Mouse (Mus musculus): ENCODE results near the gene Spata20. TPM values are rescaled to one million over a fixed set of nuclear protein-coding genes. Genes with fewer than 3 reads are reported as not detected.

Spata20 gene
- polyA plus RNA-seq, 1 experiment = not detected

GRCm38 (mm10) chr11:94466333-94466855 is 19.6 kb downstream of the Spata20 start:
- no peaks in the 10 kb centered on the region for H3K9me3 ChIP-seq (replicated peaks; ENCODE audit: control insufficient read depth, insufficient read depth, low read length, poor library complexity, severe bottlenecking)
- no peaks in the 10 kb centered on the region for H3K4me1 ChIP-seq (ENCODE audit: control insufficient read depth, insufficient read depth, low read length)
- H3K27ac ChIP-seq (ENCODE audit: insufficient read depth, low read length) = no peak overlapping the region
- peaks cover 3% of the 10 kb centered on the region; the same call in 1 of the 2 replicates for H3K27me3 ChIP-seq (ENCODE audit: control insufficient read depth, insufficient read depth, low read length, poor library complexity, severe bottlenecking)
- no peak overlapping the region for H3K4me3 ChIP-seq (ENCODE audit: low read depth, low read length)
- H3K36me3 ChIP-seq (ENCODE audit: control insufficient read depth, insufficient read depth, low read length, poor library complexity, severe bottlenecking) = no peaks in the 10 kb centered on the region
- no peak for TF ChIP-seq EP300 (IDR thresholded peaks at IDR 0.05; ENCODE audit: insufficient read depth, low read depth, low read length)
- TF ChIP-seq POLR2A (IDR thresholded peaks at IDR 0.05; ENCODE audit: insufficient read depth, low read length) = no peak
- TF ChIP-seq CTCF (IDR thresholded peaks at IDR 0.05; ENCODE audit: low read depth, low read length) = no peak
- no peak overlapping the region for H3K9ac ChIP-seq (ENCODE audit: low read depth, poor library complexity, severe bottlenecking)

- Histone ChIP-seq H3K4me3 (ENCODE audit: low read depth, low read length) (no peak overlapping the region), H3K4me1 (ENCODE audit: control insufficient read depth, insufficient read depth, low read length) (no peaks in the 10 kb centered on the region), H3K36me3 (ENCODE audit: control insufficient read depth, insufficient read depth, low read length, poor library complexity, severe bottlenecking) (no peaks in the 10 kb centered on the region), H3K27me3 (ENCODE audit: control insufficient read depth, insufficient read depth, low read length, poor library complexity, severe bottlenecking) (no peaks in the 10 kb centered on the region), H3K27ac (ENCODE audit: insufficient read depth, low read length) (no peak overlapping the region), H3K9me3 (replicated peaks; ENCODE audit: control insufficient read depth, insufficient read depth, low read length, poor library complexity, severe bottlenecking) (no peaks in the 10 kb centered on the region), H3K9ac (ENCODE audit: low read depth, poor library complexity, severe bottlenecking) (no peak overlapping the region)
- TF ChIP-seq CTCF (IDR thresholded peaks at IDR 0.05; ENCODE audit: low read depth, low read length) (no peak), EP300 (IDR thresholded peaks at IDR 0.05; ENCODE audit: insufficient read depth, low read depth, low read length) (no peak), POLR2A (IDR thresholded peaks at IDR 0.05; ENCODE audit: insufficient read depth, low read length) (no peak)
Observed at GRCm38 (mm10) chr11:94464170-94464569, 21.8 kb downstream of the Spata20 start.

GRCm38 (mm10) chr11:94461856-94462255 is 24.1 kb downstream of the Spata20 start:
- Histone ChIP-seq H3K9ac (ENCODE audit: low read depth, poor library complexity, severe bottlenecking) (no peak overlapping the region), H3K4me1 (ENCODE audit: control insufficient read depth, insufficient read depth, low read length) (no peaks in the 10 kb centered on the region), H3K27ac (ENCODE audit: insufficient read depth, low read length) (no peak overlapping the region), H3K9me3 (replicated peaks; ENCODE audit: control insufficient read depth, insufficient read depth, low read length, poor library complexity, severe bottlenecking) (no peaks in the 10 kb centered on the region), H3K4me3 (ENCODE audit: low read depth, low read length) (no peak overlapping the region), H3K36me3 (ENCODE audit: control insufficient read depth, insufficient read depth, low read length, poor library complexity, severe bottlenecking) (no peaks in the 10 kb centered on the region), H3K27me3 (ENCODE audit: control insufficient read depth, insufficient read depth, low read length, poor library complexity, severe bottlenecking) (no peaks in the 10 kb centered on the region)
- no peak for TF ChIP-seq POLR2A (IDR thresholded peaks at IDR 0.05; ENCODE audit: insufficient read depth, low read length)
- TF ChIP-seq EP300 (IDR thresholded peaks at IDR 0.05; ENCODE audit: insufficient read depth, low read depth, low read length) = no peak
- no peak for TF ChIP-seq CTCF (IDR thresholded peaks at IDR 0.05; ENCODE audit: low read depth, low read length)

- Histone ChIP-seq H3K36me3 (ENCODE audit: control insufficient read depth, insufficient read depth, low read length, poor library complexity, severe bottlenecking) (no peaks in the 10 kb centered on the region), H3K4me1 (ENCODE audit: control insufficient read depth, insufficient read depth, low read length) (no peaks in the 10 kb centered on the region), H3K27ac (ENCODE audit: insufficient read depth, low read length) (no peak overlapping the region), H3K27me3 (ENCODE audit: control insufficient read depth, insufficient read depth, low read length, poor library complexity, severe bottlenecking) (no peaks in the 10 kb centered on the region), H3K4me3 (ENCODE audit: low read depth, low read length) (no peak overlapping the region), H3K9ac (ENCODE audit: low read depth, poor library complexity, severe bottlenecking) (no peak overlapping the region), H3K9me3 (replicated peaks; ENCODE audit: control insufficient read depth, insufficient read depth, low read length, poor library complexity, severe bottlenecking) (no peaks in the 10 kb centered on the region)
- TF ChIP-seq POLR2A (IDR thresholded peaks at IDR 0.05; ENCODE audit: insufficient read depth, low read length) = no peak
- TF ChIP-seq CTCF (IDR thresholded peaks at IDR 0.05; ENCODE audit: low read depth, low read length) = no peak
- TF ChIP-seq EP300 (IDR thresholded peaks at IDR 0.05; ENCODE audit: insufficient read depth, low read depth, low read length) = no peak
Observed at GRCm38 (mm10) chr11:94457001-94457400, 29.0 kb downstream of the Spata20 start.

GRCm38 (mm10) chr11:94456347-94456746 is 29.6 kb downstream of the Spata20 start:
- Histone ChIP-seq H3K4me3 (ENCODE audit: low read depth, low read length) (no peak overlapping the region), H3K27ac (ENCODE audit: insufficient read depth, low read length) (no peak overlapping the region), H3K9ac (ENCODE audit: low read depth, poor library complexity, severe bottlenecking) (no peak overlapping the region), H3K36me3 (ENCODE audit: control insufficient read depth, insufficient read depth, low read length, poor library complexity, severe bottlenecking) (no peaks in the 10 kb centered on the region), H3K27me3 (ENCODE audit: control insufficient read depth, insufficient read depth, low read length, poor library complexity, severe bottlenecking) (no peaks in the 10 kb centered on the region), H3K9me3 (replicated peaks; ENCODE audit: control insufficient read depth, insufficient read depth, low read length, poor library complexity, severe bottlenecking) (no peaks in the 10 kb centered on the region), H3K4me1 (ENCODE audit: control insufficient read depth, insufficient read depth, low read length) (no peaks in the 10 kb centered on the region)
- no peak for TF ChIP-seq POLR2A (IDR thresholded peaks at IDR 0.05; ENCODE audit: insufficient read depth, low read length)
- no peak for TF ChIP-seq CTCF (IDR thresholded peaks at IDR 0.05; ENCODE audit: low read depth, low read length)
- no peak for TF ChIP-seq EP300 (IDR thresholded peaks at IDR 0.05; ENCODE audit: insufficient read depth, low read depth, low read length)

GRCm38 (mm10) chr11:94455161-94455820 is 30.7 kb downstream of the Spata20 start:
- TF ChIP-seq EP300 (IDR thresholded peaks at IDR 0.05; ENCODE audit: insufficient read depth, low read depth, low read length) (no peak), CTCF (IDR thresholded peaks at IDR 0.05; ENCODE audit: low read depth, low read length) (no peak)

More at GRCm38 (mm10) chr11:94455161-94455820, 30.7 kb downstream of the Spata20 start:
- Histone ChIP-seq H3K27me3 (ENCODE audit: control insufficient read depth, insufficient read depth, low read length, poor library complexity, severe bottlenecking) (no peaks in the 10 kb centered on the region), H3K4me1 (ENCODE audit: control insufficient read depth, insufficient read depth, low read length) (no peaks in the 10 kb centered on the region), H3K36me3 (ENCODE audit: control insufficient read depth, insufficient read depth, low read length, poor library complexity, severe bottlenecking) (no peaks in the 10 kb centered on the region), H3K9me3 (replicated peaks; ENCODE audit: control insufficient read depth, insufficient read depth, low read length, poor library complexity, severe bottlenecking) (no peaks in the 10 kb centered on the region), H3K27ac (ENCODE audit: insufficient read depth, low read length) (no peak overlapping the region), H3K4me3 (ENCODE audit: low read depth, low read length) (no peak overlapping the region), H3K9ac (ENCODE audit: low read depth, poor library complexity, severe bottlenecking) (no peak overlapping the region)
